Mouse (Mus musculus): ENCODE measurements around the gene Fam229b.

DNA sequence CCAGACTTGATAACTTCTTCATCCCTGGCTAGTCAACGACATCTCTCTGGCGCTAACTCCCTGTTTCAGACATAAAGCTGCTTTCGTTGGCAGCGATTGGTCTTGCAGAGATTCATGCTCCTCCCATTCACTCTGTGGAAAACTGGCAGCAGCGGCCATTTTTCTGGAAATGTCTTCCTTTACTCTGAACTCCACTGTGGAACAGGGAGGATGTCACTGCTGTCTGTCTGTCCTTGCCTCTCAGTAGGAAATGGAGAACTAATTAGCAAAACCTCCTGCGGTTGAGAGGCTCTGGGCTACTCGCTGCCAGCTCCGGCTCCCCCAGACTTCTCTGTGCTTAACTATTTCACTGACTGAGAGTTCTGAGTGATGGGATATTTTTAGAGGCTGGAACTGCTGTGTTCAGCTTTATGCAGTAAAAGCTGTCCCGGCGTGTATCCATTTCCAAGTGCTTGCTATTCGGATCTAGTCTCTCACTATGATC, 32.0 kb upstream of the Fam229b start:
- TF ChIP-seq CTCF (IDR thresholded peaks at IDR 0.05; ENCODE audit: low read depth) = no peak
- TF ChIP-seq EP300 (IDR thresholded peaks at IDR 0.05; ENCODE audit: low read depth) = no peak

Measured in liver, postnatal 0 days (tissue).